Comparison of ENCODE assay signal across 15 mouse cellular contexts in genomic region chr15:79195492-79195891, GRCm38 (mm10). TPM values are rescaled to one million over a fixed set of nuclear protein-coding genes. Genes with fewer than 3 reads are reported as not detected.
DNase-seq lines count a peak whose midpoint lies in the region; ATAC-seq and TF ChIP-seq lines count a peak whose summit lies in the region.
"Had no signal": no experiment of that assay in that cellular context is flagged by ENCODE, and none has a peak within 500 bp of the region (broad histone marks: within the 10 kb centered on the region; RNA-seq: fewer than 3 reads in every experiment).

No protein-coding gene starts in this region.

- no peaks in the 10 kb centered on the region for H3K27me3 ChIP-seq in kidney, embryonic 16.5 days (ENCODE audit: insufficient read depth, low read length)
- no peaks in the 10 kb centered on the region for H3K27me3 ChIP-seq in neural tube, embryonic 13.5 days
- H3K27me3 ChIP-seq in neural tube, embryonic 15.5 days (replicated peaks), result no peaks in the 10 kb centered on the region
- H3K27me3 ChIP-seq: liver, embryonic 13.5 days; stomach, embryonic 15.5 days had no signal

- no peak overlapping the region for H3K4me3 ChIP-seq in kidney, embryonic 16.5 days (ENCODE audit: low read length)
- H3K4me3 ChIP-seq in neural tube, embryonic 13.5 days, result no peak overlapping the region
- H3K4me3 ChIP-seq in neural tube, embryonic 15.5 days (replicated peaks), result no peak overlapping the region
- no peak overlapping the region for H3K4me3 ChIP-seq in left cerebral cortex, adult 2 months
- H3K4me3 ChIP-seq: liver, embryonic 13.5 days; stomach, embryonic 15.5 days had no signal

- no peak for TF ChIP-seq CTCF in left cerebral cortex, adult 2 months (IDR thresholded peaks at IDR 0.05)

- no peak for ATAC-seq in kidney, embryonic 16.5 days (ENCODE audit: low FRiP score, low TSS enrichment)
- no peak for ATAC-seq in neural tube, embryonic 13.5 days (ENCODE audit: low read depth)
- no peak for ATAC-seq in neural tube, embryonic 15.5 days (ENCODE audit: low FRiP score)
- ATAC-seq in megakaryocyte-erythroid progenitor cell, adult 5-6 weeks (replicated peaks; ENCODE audit: low FRiP score, low TSS enrichment, poor library complexity, severe bottlenecking), result no peak

- DNase-seq in kidney, adult 11 months, result peak; percentile 26
- DNase-seq in heart, adult 9 months (ENCODE audit: low spot score in 2 of 2), result peak; percentile 57 to 71
- no peak for DNase-seq in left cerebral cortex, adult 2 months (ENCODE audit: extremely low spot score in 1 of 2, low spot score in 2 of 2)
- DNase-seq: embryo, embryonic 11 days; kidney, adult 9 months; layer of hippocampus, postnatal 36 days; liver, embryonic 13.5 days; right cerebral cortex, postnatal 25 days had no signal

- 83% methylated on average over 8 of the region's 8 CpGs for WGBS in kidney, embryonic 16.5 days
- WGBS in neural tube, embryonic 13.5 days, result 82% methylated on average over 8 of the region's 8 CpGs
- WGBS in neural tube, embryonic 15.5 days, result 87% methylated on average over 8 of the region's 8 CpGs

- no peak overlapping the region for H3K27ac ChIP-seq in kidney, embryonic 16.5 days (ENCODE audit: low read length)
- H3K27ac ChIP-seq in neural tube, embryonic 13.5 days (replicated peaks), result no peak overlapping the region
- no peak overlapping the region for H3K27ac ChIP-seq in neural tube, embryonic 15.5 days (replicated peaks)
- H3K27ac ChIP-seq in left cerebral cortex, adult 2 months, result no peak overlapping the region; the same call in 1 of the 2 replicates
- H3K27ac ChIP-seq: liver, embryonic 13.5 days; stomach, embryonic 15.5 days had no signal

- H3K9me3 ChIP-seq in kidney, embryonic 16.5 days (ENCODE audit: low read length), result peaks cover 4% of the 10 kb centered on the region; the same call in 1 of the 2 replicates
- H3K9me3 ChIP-seq in neural tube, embryonic 13.5 days, result no peaks in the 10 kb centered on the region
- H3K9me3 ChIP-seq in neural tube, embryonic 15.5 days (replicated peaks), result no peaks in the 10 kb centered on the region
- H3K9me3 ChIP-seq: liver, embryonic 13.5 days; stomach, embryonic 15.5 days had no signal

- no peak overlapping the region for H3K4me2 ChIP-seq in kidney, embryonic 16.5 days (replicated peaks; ENCODE audit: low read depth, low read length)
- H3K4me2 ChIP-seq in neural tube, embryonic 13.5 days, result no peak overlapping the region
- H3K4me2 ChIP-seq in neural tube, embryonic 15.5 days, result no peak overlapping the region
- H3K4me2 ChIP-seq: liver, embryonic 13.5 days; stomach, embryonic 15.5 days had no signal

- H3K9ac ChIP-seq in kidney, embryonic 16.5 days (replicated peaks; ENCODE audit: low read length), result no peak overlapping the region
- 0 out of 2 replicates have a peak overlapping the region, but pooled peaks have one; percentile 8 for H3K9ac ChIP-seq in neural tube, embryonic 13.5 days
- no peak overlapping the region for H3K9ac ChIP-seq in neural tube, embryonic 15.5 days (replicated peaks)
- H3K9ac ChIP-seq: liver, embryonic 13.5 days; stomach, embryonic 15.5 days had no signal

- 0 out of 2 replicates have a peak, but pooled peaks cover 10% of the 10 kb centered on the region for H3K4me1 ChIP-seq in kidney, embryonic 16.5 days (ENCODE audit: insufficient read depth, low read length)
- peaks cover 39% of the 10 kb centered on the region for H3K4me1 ChIP-seq in neural tube, embryonic 13.5 days (replicated peaks)
- H3K4me1 ChIP-seq in neural tube, embryonic 15.5 days, result peaks cover 19% of the 10 kb centered on the region

- H3K36me3 ChIP-seq in kidney, embryonic 16.5 days (ENCODE audit: insufficient read depth, low read length), result no peaks in the 10 kb centered on the region
- H3K36me3 ChIP-seq in neural tube, embryonic 13.5 days, result no peaks in the 10 kb centered on the region
- H3K36me3 ChIP-seq in neural tube, embryonic 15.5 days, result no peaks in the 10 kb centered on the region
- H3K36me3 ChIP-seq: liver, embryonic 13.5 days; stomach, embryonic 15.5 days had no signal

- intact Hi-C loops in left cerebral cortex, adult 2 months (cut with DNase I), result no loop called here

RNA-seq across cellular contexts. Expression of gene Sox10, which starts 30.5 kb away (rescaled TPM):
- 0.51 and 0.56 TPM in 2 replicates for polyA plus RNA-seq in kidney, embryonic 16.5 days (2015; fragmentation: Nextera tagmentation; extraction: Ambion mirVana)
- 20.4 and 23.5 TPM in 2 replicates for polyA plus RNA-seq in neural tube, embryonic 13.5 days (2015; fragmentation: Nextera tagmentation; extraction: Ambion mirVana)
- 11.6 and 13.4 TPM in 2 replicates for polyA plus RNA-seq in neural tube, embryonic 15.5 days (2015; fragmentation: Nextera tagmentation; extraction: Ambion mirVana)
- total RNA-seq in megakaryocyte-erythroid progenitor cell, adult 5-6 weeks (2014; fragmentation: Nextera tagmentation), result not detected in 2 replicates
- total RNA-seq in megakaryocyte-erythroid progenitor cell, adult 5-6 weeks (2017), result not detected in 2 replicates
- total RNA-seq in left cerebral cortex, adult 2 months (2021), result 10 to 100 TPM; 17.1 to 18.7 TPM
- total RNA-seq: granulocyte monocyte progenitor cell, adult 5-6 weeks; neutrophil, adult 5-6 weeks had no signal

RNA-seq across cellular contexts. Expression of gene Pick1, which starts 33.5 kb away (rescaled TPM):
- polyA plus RNA-seq in kidney, embryonic 16.5 days (2015; fragmentation: Nextera tagmentation; extraction: Ambion mirVana), result 56.9 and 57.8 TPM in 2 replicates
- 75.0 and 88.0 TPM in 2 replicates for polyA plus RNA-seq in neural tube, embryonic 13.5 days (2015; fragmentation: Nextera tagmentation; extraction: Ambion mirVana)
- 89.9 and 99.7 TPM in 2 replicates for polyA plus RNA-seq in neural tube, embryonic 15.5 days (2015; fragmentation: Nextera tagmentation; extraction: Ambion mirVana)
- 15.8 and 20.9 TPM in 2 replicates for total RNA-seq in megakaryocyte-erythroid progenitor cell, adult 5-6 weeks (2014; fragmentation: Nextera tagmentation)
- 8.9 and 11.4 TPM in 2 replicates for total RNA-seq in megakaryocyte-erythroid progenitor cell, adult 5-6 weeks (2017)
- 10 to 100 TPM; 55.7 to 57.8 TPM for total RNA-seq in left cerebral cortex, adult 2 months (2021)

RNA-seq across cellular contexts. Expression of gene Gm49486, which starts 33.7 kb away (rescaled TPM):
- 0.55 and 0.72 TPM in 2 replicates for polyA plus RNA-seq in kidney, embryonic 16.5 days (2015; fragmentation: Nextera tagmentation; extraction: Ambion mirVana)
- 1.7 and 2.0 TPM in 2 replicates for polyA plus RNA-seq in neural tube, embryonic 13.5 days (2015; fragmentation: Nextera tagmentation; extraction: Ambion mirVana)
- polyA plus RNA-seq in neural tube, embryonic 15.5 days (2015; fragmentation: Nextera tagmentation; extraction: Ambion mirVana), result 1.3 and 1.5 TPM in 2 replicates
- total RNA-seq in megakaryocyte-erythroid progenitor cell, adult 5-6 weeks (2014; fragmentation: Nextera tagmentation), result not detected in 2 replicates
- total RNA-seq in megakaryocyte-erythroid progenitor cell, adult 5-6 weeks (2017), result 0.08 TPM in 1 of 2 replicates, not detected in the other
- total RNA-seq in left cerebral cortex, adult 2 months (2021), result 1 to 10 TPM; 1.0 TPM
- polyA plus RNA-seq: liver, embryonic 13.5 days had no signal

RNA-seq across cellular contexts. Expression of gene 1700088E04Rik, which starts 54.4 kb away (rescaled TPM):
- polyA plus RNA-seq in kidney, embryonic 16.5 days (2015; fragmentation: Nextera tagmentation; extraction: Ambion mirVana), result 10.1 and 11.9 TPM in 2 replicates
- 12.4 and 13.1 TPM in 2 replicates for polyA plus RNA-seq in neural tube, embryonic 13.5 days (2015; fragmentation: Nextera tagmentation; extraction: Ambion mirVana)
- polyA plus RNA-seq in neural tube, embryonic 15.5 days (2015; fragmentation: Nextera tagmentation; extraction: Ambion mirVana), result 11.3 and 12.6 TPM in 2 replicates
- not detected in 2 replicates for total RNA-seq in megakaryocyte-erythroid progenitor cell, adult 5-6 weeks (2014; fragmentation: Nextera tagmentation)
- total RNA-seq in megakaryocyte-erythroid progenitor cell, adult 5-6 weeks (2017), result not detected in 2 replicates
- total RNA-seq in left cerebral cortex, adult 2 months (2021), result 10 to 100 TPM; 12.0 to 12.9 TPM
- total RNA-seq: granulocyte monocyte progenitor cell, adult 5-6 weeks had no signal

RNA-seq across cellular contexts. Expression of gene Polr2f, which starts 54.7 kb away (rescaled TPM):
- polyA plus RNA-seq in kidney, embryonic 16.5 days (2015; fragmentation: Nextera tagmentation; extraction: Ambion mirVana), result 264 and 294 TPM in 2 replicates
- 259 and 278 TPM in 2 replicates for polyA plus RNA-seq in neural tube, embryonic 13.5 days (2015; fragmentation: Nextera tagmentation; extraction: Ambion mirVana)
- polyA plus RNA-seq in neural tube, embryonic 15.5 days (2015; fragmentation: Nextera tagmentation; extraction: Ambion mirVana), result 248 and 249 TPM in 2 replicates
- 177 and 201 TPM in 2 replicates for total RNA-seq in megakaryocyte-erythroid progenitor cell, adult 5-6 weeks (2014; fragmentation: Nextera tagmentation)
- total RNA-seq in megakaryocyte-erythroid progenitor cell, adult 5-6 weeks (2017), result 96.2 and 109 TPM in 2 replicates
- total RNA-seq in left cerebral cortex, adult 2 months (2021), result 100 to 1,000 TPM; 100 to 103 TPM

Comparison
In these comparisons a context has a peak if more than half of its experiments do, and no peak if none do; other contexts are left out.
1. DNase-seq: peak in kidney, adult 11 months (single experiment) and heart, adult 9 months (2 of 2); none in left cerebral cortex, adult 2 months (0 of 2).